Mouse (Mus musculus): ENCODE results near the gene Sap30. TPM values are rescaled to one million over a fixed set of nuclear protein-coding genes. Genes with fewer than 3 reads are reported as not detected.

Gene Sap30
- 44.4 and 52.8 TPM in 2 replicates for total RNA-seq (2023)

GRCm38 (mm10) chr8:57487441-57488155 is at the start of gene Sap30:
TSS of gene Sap30 (minus strand) at chr8:57487860.

GRCm38 (mm10) chr8:57511316-57512118 is 23.9 kb upstream of the Sap30 start, which contains the start of gene Hmgb2:
TSS of gene Hmgb2 (plus strand) at chr8:57511907.

GRCm38 (mm10) chr8:57455765-57456164 is 31.9 kb downstream of the Sap30 start, which contains the start of gene Scrg1:
TSS of gene Scrg1 (plus strand) at chr8:57455923.

Other genes starting within 250 kb of the Sap30 start
- not detected in 2 replicates for gene Hand2, start 166.9 kb downstream of the Sap30 start, total RNA-seq (2023)
- 33.8 and 39.6 TPM in 2 replicates for gene Scrg1, start 31.9 kb downstream of the Sap30 start, total RNA-seq (2023)
- gene Hmgb2, start 24.0 kb upstream of the Sap30 start, total RNA-seq (2023) = 815 and 879 TPM in 2 replicates
- 7.0 and 9.0 TPM in 2 replicates for gene Galnt7, start 165.2 kb upstream of the Sap30 start, total RNA-seq (2023)